7 mouse cellular contexts compared by ENCODE assay signal in genomic region chr1:82290723-82291150, GRCm38 (mm10). TPM values are rescaled to one million over a fixed set of nuclear protein-coding genes. Genes with fewer than 3 reads are reported as not detected.
DNase-seq lines count a peak whose midpoint lies in the region; ATAC-seq and TF ChIP-seq lines count a peak whose summit lies in the region.

No protein-coding gene starts in this region.

- peak; percentile 62 for DNase-seq in R1 (ENCODE audit: low read depth, low spot score)
- DNase-seq in cerebellum, adult 2 months = peak; percentile 87 to 89
- DNase-seq in frontal cortex, postnatal 14 days (ENCODE audit: low spot score in 2 of 2) = peak; percentile 74 to 81
- DNase-seq in layer of hippocampus, postnatal 36 days = peak; percentile 86 to 89
- DNase-seq in lung, postnatal 25 days (ENCODE audit: low spot score) = peak; percentile 88
- peak; percentile 85 for DNase-seq in right cerebral cortex, postnatal 4 days

- ATAC-seq in hindbrain, embryonic 13.5 days (ENCODE audit: low FRiP score) = peak; percentile 55

- peak overlapping the region; percentile 67 for H3K4me2 ChIP-seq in hindbrain, embryonic 13.5 days

- peaks cover 25% of the 10 kb centered on the region for H3K4me1 ChIP-seq in cerebellum, adult 2 months (ENCODE audit: control insufficient read depth, insufficient read depth, low read length)
- H3K4me1 ChIP-seq in hindbrain, embryonic 13.5 days (replicated peaks) = peaks cover 60% of the 10 kb centered on the region

- under 1% methylated on average over 31 of the region's 31 CpGs for WGBS in cerebellum, adult 2 months
- WGBS in hindbrain, embryonic 13.5 days = under 1% methylated on average over 31 of the region's 31 CpGs

- TF ChIP-seq CTCF in cerebellum, adult 2 months (IDR thresholded peaks at IDR 0.05; ENCODE audit: borderline replicate concordance, insufficient read depth, low read depth, low read length) = no peak

- H3K27me3 ChIP-seq in cerebellum, adult 2 months (ENCODE audit: control insufficient read depth, insufficient read depth, low read length) = no peaks in the 10 kb centered on the region
- no peaks in the 10 kb centered on the region for H3K27me3 ChIP-seq in hindbrain, embryonic 13.5 days

- peak overlapping the region; percentile 69 for H3K4me3 ChIP-seq in cerebellum, adult 2 months (replicated peaks; ENCODE audit: insufficient read depth, low read depth, low read length)
- H3K4me3 ChIP-seq in hindbrain, embryonic 13.5 days = peak overlapping the region; percentile 75

- TF ChIP-seq POLR2A in cerebellum, adult 2 months (IDR thresholded peaks at IDR 0.05; ENCODE audit: borderline replicate concordance, insufficient read depth, low read length) = peak; percentile 56

- peak overlapping the region; percentile 91 for H3K9ac ChIP-seq in hindbrain, embryonic 13.5 days

- H3K36me3 ChIP-seq in hindbrain, embryonic 13.5 days = peaks cover 19% of the 10 kb centered on the region

- H3K27ac ChIP-seq in cerebellum, adult 2 months (ENCODE audit: insufficient read depth, low read length) = peak overlapping the region; percentile 79
- H3K27ac ChIP-seq in hindbrain, embryonic 13.5 days = peak overlapping the region; percentile 98

- H3K9me3 ChIP-seq in hindbrain, embryonic 13.5 days = no peaks in the 10 kb centered on the region

RNA-seq across cellular contexts. Expression of gene Irs1, which starts 0.5 kb away (rescaled TPM):
- polyA plus RNA-seq in cerebellum, adult 2 months (2012; rRNA removed) = 10.5 and 10.6 TPM in 2 replicates
- 8.5 and 8.7 TPM in 2 replicates for polyA plus RNA-seq in hindbrain, embryonic 13.5 days (2015; fragmentation: Nextera tagmentation; extraction: Ambion mirVana)
- total RNA-seq in layer of hippocampus, postnatal 36 days (2021) = 10 to 100 TPM; 18.2 to 21.4 TPM

RNA-seq across cellular contexts. Expression of gene Rhbdd1, which starts 25.5 kb away (rescaled TPM):
- 10.7 and 11.6 TPM in 2 replicates for polyA plus RNA-seq in cerebellum, adult 2 months (2012; rRNA removed)
- polyA plus RNA-seq in hindbrain, embryonic 13.5 days (2015; fragmentation: Nextera tagmentation; extraction: Ambion mirVana) = 4.3 and 5.4 TPM in 2 replicates
- total RNA-seq in layer of hippocampus, postnatal 36 days (2021) = 1 to 10 TPM; 7.7 to 7.8 TPM

RNA-seq across cellular contexts. Expression of gene Gm9747, which starts 57.8 kb away (rescaled TPM):
- polyA plus RNA-seq in cerebellum, adult 2 months (2012; rRNA removed) = not detected in 2 replicates
- polyA plus RNA-seq in hindbrain, embryonic 13.5 days (2015; fragmentation: Nextera tagmentation; extraction: Ambion mirVana) = 23.5 and 25.6 TPM in 2 replicates
- not detected for total RNA-seq in layer of hippocampus, postnatal 36 days (2021)

Comparison
In these comparisons a context has a peak if more than half of its experiments do, and no peak if none do; other contexts are left out.
1. Peak in every context shown above with its lines: DNase-seq, ATAC-seq, H3K4me3 ChIP-seq and H3K27ac ChIP-seq.
2. RNA of gene Gm9747, which starts 57.8 kb away (polyA plus RNA-seq): 23.5 to 25.6 TPM in hindbrain, embryonic 13.5 days; not detected in cerebellum, adult 2 months; every median in the first group is over 10 times any median in the second.